Mouse (Mus musculus): ENCODE data around the gene Lingo4. TPM values are rescaled to one million over a fixed set of nuclear protein-coding genes. Genes with fewer than 3 reads are reported as not detected.

Lingo4 gene
- polyA plus RNA-seq, 1 experiment from 2014 or later, result 0.51 TPM

GRCm38 (mm10) chr3:94404366-94405054 is 6.2 kb downstream of the Lingo4 start:
- no peak overlapping the region for H3K4me2 ChIP-seq (replicated peaks; ENCODE audit: low read depth, low read length)
- no peak overlapping the region for H3K4me3 ChIP-seq (ENCODE audit: low read depth, low read length)
- no peaks in the 10 kb centered on the region for H3K27me3 ChIP-seq (ENCODE audit: control insufficient read depth, insufficient read depth, low read length)
- H3K36me3 ChIP-seq (ENCODE audit: control insufficient read depth, insufficient read depth, low read length), result no peaks in the 10 kb centered on the region
- ATAC-seq (ENCODE audit: insufficient number of reproducible peaks, insufficient read depth, low FRiP score, low read depth), result no peak
- WGBS, result 15% methylated on average over 7 of the region's 7 CpGs
- H3K4me1 ChIP-seq (ENCODE audit: control insufficient read depth, insufficient read depth, low read length), result no peaks in the 10 kb centered on the region
- no peak overlapping the region for H3K27ac ChIP-seq (ENCODE audit: low read length)
- H3K9me3 ChIP-seq (ENCODE audit: control insufficient read depth, low read depth, low read length), result no peaks in the 10 kb centered on the region
- H3K9ac ChIP-seq (replicated peaks; ENCODE audit: low read depth, low read length), result 0 out of 2 replicates have a peak overlapping the region, but pooled peaks have one; percentile 10

GRCm38 (mm10) chr3:94405561-94405960 is 7.2 kb downstream of the Lingo4 start:
- no peak overlapping the region for H3K4me3 ChIP-seq (ENCODE audit: low read depth, low read length)
- ATAC-seq (ENCODE audit: insufficient number of reproducible peaks, insufficient read depth, low FRiP score, low read depth), result no peak
- H3K9ac ChIP-seq (replicated peaks; ENCODE audit: low read depth, low read length), result no peak overlapping the region
- H3K36me3 ChIP-seq (ENCODE audit: control insufficient read depth, insufficient read depth, low read length), result no peaks in the 10 kb centered on the region
- no peaks in the 10 kb centered on the region for H3K27me3 ChIP-seq (ENCODE audit: control insufficient read depth, insufficient read depth, low read length)
- no peak overlapping the region for H3K4me2 ChIP-seq (replicated peaks; ENCODE audit: low read depth, low read length)
- WGBS, result 63% methylated on average over 4 of the region's 4 CpGs
- H3K9me3 ChIP-seq (ENCODE audit: control insufficient read depth, low read depth, low read length), result no peaks in the 10 kb centered on the region
- no peaks in the 10 kb centered on the region for H3K4me1 ChIP-seq (ENCODE audit: control insufficient read depth, insufficient read depth, low read length)
- no peak overlapping the region for H3K27ac ChIP-seq (ENCODE audit: low read length)

DNA sequence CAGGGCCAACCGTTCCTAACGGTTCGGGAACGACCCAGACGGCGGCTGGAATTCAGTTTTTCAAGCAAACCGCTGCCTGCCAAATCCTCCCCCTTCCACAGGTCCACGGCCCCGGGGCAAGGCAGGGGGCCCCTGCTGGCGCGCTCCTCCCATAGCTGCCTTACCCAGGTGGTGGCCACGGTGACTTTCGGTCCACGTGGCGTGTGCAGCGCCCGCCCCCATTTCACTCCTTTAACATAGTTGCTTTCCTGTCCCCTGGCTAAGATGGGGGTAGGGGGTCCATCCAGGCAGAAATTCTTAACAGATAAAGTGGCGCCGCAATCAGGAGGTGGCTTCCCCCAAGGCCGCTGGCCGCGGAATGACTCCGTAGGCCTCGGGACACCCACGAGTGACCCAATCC is 14.2 kb downstream of the Lingo4 start:
- H3K36me3 ChIP-seq (ENCODE audit: control insufficient read depth, insufficient read depth, low read length), result no peaks in the 10 kb centered on the region
- peak overlapping the region; percentile 43 for H3K4me3 ChIP-seq (ENCODE audit: low read depth, low read length)
- no peak for ATAC-seq (ENCODE audit: insufficient number of reproducible peaks, insufficient read depth, low FRiP score, low read depth)
- WGBS, result 7% methylated on average over 25 of the region's 25 CpGs
- H3K9ac ChIP-seq (replicated peaks; ENCODE audit: low read depth, low read length), result no peak overlapping the region
- no peaks in the 10 kb centered on the region for H3K27me3 ChIP-seq (ENCODE audit: control insufficient read depth, insufficient read depth, low read length)
- no peaks in the 10 kb centered on the region for H3K9me3 ChIP-seq (ENCODE audit: control insufficient read depth, low read depth, low read length)
- H3K4me1 ChIP-seq (ENCODE audit: control insufficient read depth, insufficient read depth, low read length), result peaks cover 8% of the 10 kb centered on the region; the same call in 1 of the 2 replicates
- peak overlapping the region; percentile 80 for H3K4me2 ChIP-seq (replicated peaks; ENCODE audit: low read depth, low read length)
- no peak overlapping the region for H3K27ac ChIP-seq (ENCODE audit: low read length)

DNA sequence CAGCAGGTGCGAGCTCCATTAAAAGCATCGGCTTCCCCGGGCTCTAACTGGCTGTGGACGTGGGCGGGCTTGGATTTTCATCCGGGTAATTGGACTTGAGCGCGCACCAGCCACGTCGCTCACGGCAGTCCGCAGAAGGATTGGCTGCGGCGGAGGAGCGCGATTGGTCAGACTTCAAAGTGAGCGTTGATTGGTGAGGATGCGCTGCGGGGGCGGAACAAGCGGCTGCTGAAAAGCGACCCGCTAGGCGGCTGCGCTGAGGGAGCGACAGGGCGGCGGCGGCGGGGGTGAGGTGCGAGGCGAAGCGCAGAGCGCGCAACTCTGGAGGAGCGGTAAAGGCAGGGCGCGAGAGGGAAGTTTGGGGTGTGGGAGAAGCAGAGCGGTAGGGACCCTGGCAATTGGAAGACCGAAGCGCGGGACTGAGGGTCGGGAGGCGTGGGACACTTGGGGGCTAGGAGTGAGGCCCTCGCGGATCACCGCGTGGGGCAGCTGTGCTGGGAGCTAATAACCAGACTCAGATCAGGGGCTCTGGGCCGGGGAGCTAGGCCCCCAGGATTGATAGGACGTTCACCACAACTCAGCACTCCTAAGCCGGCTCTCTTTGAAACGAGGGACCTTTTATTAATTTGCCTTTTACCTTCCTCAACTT is 14.8 kb downstream of the Lingo4 start, which contains the start of gene Tdrkh:
Gene Tdrkh (plus strand): TSS at position 243 of the 649 bp plus-strand sequence.
- Histone ChIP-seq H3K27ac (ENCODE audit: low read length) (no peak within 1 kb of the TSS), H3K4me3 (ENCODE audit: low read depth, low read length) (peak within 1 kb of the TSS; percentile 43), H3K9ac (replicated peaks; ENCODE audit: low read depth, low read length) (no peak within 1 kb of the TSS), H3K9me3 (ENCODE audit: control insufficient read depth, low read depth, low read length) (no peaks in the 10 kb centered on the region), H3K4me2 (replicated peaks; ENCODE audit: low read depth, low read length) (peak within 1 kb of the TSS; percentile 80), H3K36me3 (ENCODE audit: control insufficient read depth, insufficient read depth, low read length) (no peaks in the 10 kb centered on the region), H3K4me1 (ENCODE audit: control insufficient read depth, insufficient read depth, low read length) (peaks cover 8% of the 10 kb centered on the region; the same call in 1 of the 2 replicates), H3K27me3 (ENCODE audit: control insufficient read depth, insufficient read depth, low read length) (no peaks in the 10 kb centered on the region)
- ATAC-seq (ENCODE audit: insufficient number of reproducible peaks, insufficient read depth, low FRiP score, low read depth), result peak; percentile 100
- WGBS, result 6% methylated on average over 52 of the region's 52 CpGs

- no peaks in the 10 kb centered on the region for H3K27me3 ChIP-seq (ENCODE audit: control insufficient read depth, insufficient read depth, low read length)
- no peak overlapping the region for H3K9ac ChIP-seq (replicated peaks; ENCODE audit: low read depth, low read length)
- no peak overlapping the region for H3K4me2 ChIP-seq (replicated peaks; ENCODE audit: low read depth, low read length)
- H3K4me3 ChIP-seq (ENCODE audit: low read depth, low read length), result no peak overlapping the region
- ATAC-seq (ENCODE audit: insufficient number of reproducible peaks, insufficient read depth, low FRiP score, low read depth), result no peak
- no peaks in the 10 kb centered on the region for H3K36me3 ChIP-seq (ENCODE audit: control insufficient read depth, insufficient read depth, low read length)
- no peak overlapping the region for H3K27ac ChIP-seq (ENCODE audit: low read length)
- H3K9me3 ChIP-seq (ENCODE audit: control insufficient read depth, low read depth, low read length), result no peaks in the 10 kb centered on the region
- WGBS, result 76% methylated on average over 2 of the region's 2 CpGs
- H3K4me1 ChIP-seq (ENCODE audit: control insufficient read depth, insufficient read depth, low read length), result no peaks in the 10 kb centered on the region
Observed at GRCm38 (mm10) chr3:94430980-94431379, 32.7 kb downstream of the Lingo4 start.

- no peak overlapping the region for H3K9ac ChIP-seq (replicated peaks; ENCODE audit: low read depth, low read length)
- no peaks in the 10 kb centered on the region for H3K4me1 ChIP-seq (ENCODE audit: control insufficient read depth, insufficient read depth, low read length)
- WGBS, result 62% methylated on average over 2 of the region's 2 CpGs
- no peaks in the 10 kb centered on the region for H3K36me3 ChIP-seq (ENCODE audit: control insufficient read depth, insufficient read depth, low read length)
- H3K4me3 ChIP-seq (ENCODE audit: low read depth, low read length), result no peak overlapping the region
- no peak for ATAC-seq (ENCODE audit: insufficient number of reproducible peaks, insufficient read depth, low FRiP score, low read depth)
- H3K27me3 ChIP-seq (ENCODE audit: control insufficient read depth, insufficient read depth, low read length), result no peaks in the 10 kb centered on the region
- H3K9me3 ChIP-seq (ENCODE audit: control insufficient read depth, low read depth, low read length), result no peaks in the 10 kb centered on the region
- no peak overlapping the region for H3K4me2 ChIP-seq (replicated peaks; ENCODE audit: low read depth, low read length)
- H3K27ac ChIP-seq (ENCODE audit: low read length), result no peak overlapping the region
Observed at GRCm38 (mm10) chr3:94434305-94434704, 36.0 kb downstream of the Lingo4 start.

DNA sequence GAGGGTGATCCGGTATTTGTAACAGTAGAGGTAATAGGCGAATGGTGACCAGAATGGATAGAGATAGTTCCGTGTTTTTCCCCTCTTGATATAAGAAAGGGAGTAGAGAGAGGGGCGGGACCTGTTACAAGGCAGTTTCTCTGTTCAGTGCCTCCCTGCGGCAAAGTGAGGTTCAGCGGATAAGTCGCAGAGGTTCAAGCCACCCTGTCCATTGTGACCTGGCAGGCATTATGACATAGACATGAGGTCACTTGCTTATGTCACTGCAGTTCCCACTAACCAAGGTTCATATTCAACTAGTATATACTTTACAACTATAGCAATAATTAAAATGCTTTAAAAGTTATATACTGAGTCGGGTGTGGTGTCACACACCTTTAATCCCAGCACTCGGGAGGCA is 38.1 kb downstream of the Lingo4 start:
- H3K4me2 ChIP-seq (replicated peaks; ENCODE audit: low read depth, low read length), result no peak overlapping the region
- 84% methylated on average over 9 of the region's 9 CpGs for WGBS
- H3K9me3 ChIP-seq (ENCODE audit: control insufficient read depth, low read depth, low read length), result no peaks in the 10 kb centered on the region
- H3K9ac ChIP-seq (replicated peaks; ENCODE audit: low read depth, low read length), result no peak overlapping the region
- no peaks in the 10 kb centered on the region for H3K27me3 ChIP-seq (ENCODE audit: control insufficient read depth, insufficient read depth, low read length)
- no peaks in the 10 kb centered on the region for H3K4me1 ChIP-seq (ENCODE audit: control insufficient read depth, insufficient read depth, low read length)
- ATAC-seq (ENCODE audit: insufficient number of reproducible peaks, insufficient read depth, low FRiP score, low read depth), result no peak
- H3K4me3 ChIP-seq (ENCODE audit: low read depth, low read length), result no peak overlapping the region
- H3K27ac ChIP-seq (ENCODE audit: low read length), result no peak overlapping the region
- H3K36me3 ChIP-seq (ENCODE audit: control insufficient read depth, insufficient read depth, low read length), result no peaks in the 10 kb centered on the region

DNA sequence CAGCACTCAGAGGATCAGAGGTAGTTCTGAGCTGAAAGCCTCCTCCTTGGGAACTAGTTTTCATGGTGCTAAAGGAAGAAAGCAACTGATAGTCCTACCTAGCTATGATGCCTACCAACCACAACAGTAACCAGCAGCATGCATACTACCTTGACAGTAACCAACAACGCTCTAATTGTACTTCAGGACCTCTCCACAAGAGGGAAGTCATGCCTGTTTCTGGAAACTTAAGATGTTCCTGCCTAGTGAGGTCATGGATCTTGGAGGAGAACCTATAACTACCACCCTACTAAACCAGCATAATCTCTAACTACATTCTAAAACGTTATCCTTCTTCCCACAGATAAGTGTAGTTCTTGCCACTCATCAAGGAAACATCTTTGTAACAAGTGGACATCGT is 42.9 kb downstream of the Lingo4 start:
- no peaks in the 10 kb centered on the region for H3K27me3 ChIP-seq (ENCODE audit: control insufficient read depth, insufficient read depth, low read length)
- no peak overlapping the region for H3K27ac ChIP-seq (ENCODE audit: low read length)
- H3K4me3 ChIP-seq (ENCODE audit: low read depth, low read length), result no peak overlapping the region
- 0 out of 2 replicates have a peak, but pooled peaks cover 5% of the 10 kb centered on the region for H3K4me1 ChIP-seq (ENCODE audit: control insufficient read depth, insufficient read depth, low read length)
- no peak overlapping the region for H3K9ac ChIP-seq (replicated peaks; ENCODE audit: low read depth, low read length)
- WGBS, result 39% methylated on average over 3 of the region's 3 CpGs
- ATAC-seq (ENCODE audit: insufficient number of reproducible peaks, insufficient read depth, low FRiP score, low read depth), result no peak
- H3K4me2 ChIP-seq (replicated peaks; ENCODE audit: low read depth, low read length), result no peak overlapping the region
- H3K9me3 ChIP-seq (ENCODE audit: control insufficient read depth, low read depth, low read length), result no peaks in the 10 kb centered on the region
- peaks cover 12% of the 10 kb centered on the region for H3K36me3 ChIP-seq (ENCODE audit: control insufficient read depth, insufficient read depth, low read length)

Data from stomach, embryonic 14.5 days (tissue).